Mouse (Mus musculus) left cerebral cortex, adult 2 months (tissue): ENCODE data around the gene Pcbp2. TPM values are rescaled to one million over a fixed set of nuclear protein-coding genes. Genes with fewer than 3 reads are reported as not detected.

Source experiments
- DNase-seq, 2 experiments: peaks; one replicate each; pipeline ENCODE4 v3.0.0; 2021 to 2022; ENCODE audit warnings: low spot score in 2 of 2, mixed read lengths in 1 of 2; ENCODE audit errors: extremely low spot score in 1 of 2
- H3K27ac ChIP-seq: fragments of 200-600 bp; 2 replicates; pipeline ENCODE4 v1.8.1; 2022
- H3K4me3 ChIP-seq: fragments of 200-600 bp; 2 replicates; pipeline ENCODE4 v1.8.1; 2022
- CTCF ChIP-seq: fragments of 200-600 bp; IDR thresholded peaks from 2 replicates; pipeline ENCODE4 v1.8.1; 2022; ENCODE audit warnings: antibody characterized with exemption, mild to moderate bottlenecking, moderate library complexity
- intact Hi-C: fragments of 180-260 bp; cut with DNase I; formaldehyde crosslinking; loops from one replicate; pipeline ENCODE4 v1.15.1; 2025
- total RNA-seq, 2 experiments: library from RNA; stranded (reverse); gene quantifications; 2 replicates each; pipeline ENCODE4 v1.2.3; 2021

Pcbp2 gene
- total RNA-seq, 2 experiments from 2014 or later: 497 to 500 TPM

- DNase-seq: peak; percentile 84 to 86
- peak overlapping the region; percentile 93 for H3K27ac ChIP-seq
- intact Hi-C loops: no loop called here
- TF ChIP-seq CTCF: no peak; the same call in 1 of the 2 replicates
- H3K4me3 ChIP-seq: peak overlapping the region; percentile 75
Observed at GRCm38 (mm10) chr15:102510590-102511284, 40.4 kb downstream of the Pcbp2 start.

- peak; percentile 8 to 12 for DNase-seq
- peak overlapping the region; percentile 93 for H3K27ac ChIP-seq
- intact Hi-C loops: no loop called here
- peak overlapping the region; percentile 75 for H3K4me3 ChIP-seq
- TF ChIP-seq CTCF: no peak
Observed at GRCm38 (mm10) chr15:102511285-102511833, 41.0 kb downstream of the Pcbp2 start.

GRCm38 (mm10) chr15:102512010-102512409 lies 41.7 kb downstream of the Pcbp2 start:
- peak overlapping the region; percentile 93; the same call in 1 of the 2 replicates for H3K27ac ChIP-seq
- no peak overlapping the region for H3K4me3 ChIP-seq
- peak in 1 of 2 experiments; percentile 8 for DNase-seq
- TF ChIP-seq CTCF: no peak
- intact Hi-C loops: no loop called here

GRCm38 (mm10) chr15:102512471-102512870 lies 42.1 kb downstream of the Pcbp2 start:
- Histone ChIP-seq H3K4me3 (no peak overlapping the region), H3K27ac (no peak overlapping the region; the same call in 1 of the 2 replicates)
- intact Hi-C loops: no loop called here
- no peak for TF ChIP-seq CTCF
- no peak for DNase-seq

GRCm38 (mm10) chr15:102513004-102513403 lies 42.7 kb downstream of the Pcbp2 start:
- H3K27ac ChIP-seq: no peak overlapping the region
- intact Hi-C loops: no loop called here
- DNase-seq: peak in 1 of 2 experiments; percentile 3
- H3K4me3 ChIP-seq: no peak overlapping the region
- TF ChIP-seq CTCF: no peak

GRCm38 (mm10) chr15:102515261-102515660 lies 44.9 kb downstream of the Pcbp2 start:
- peak in 1 of 2 experiments; percentile 6 for DNase-seq
- H3K27ac ChIP-seq: no peak overlapping the region
- no peak for TF ChIP-seq CTCF
- H3K4me3 ChIP-seq: peak overlapping the region; percentile 59
- intact Hi-C loops: loop anchor here (5.0 kb wide), 1 partner anchor 108 kb away; the partner anchor contains the start of gene Sp1

- intact Hi-C loops: loop anchor here (5.0 kb wide), 1 partner anchor 108 kb away; the partner anchor contains the start of gene Sp1
- Histone ChIP-seq H3K4me3 (peak overlapping the region; percentile 59), H3K27ac (peak overlapping the region; percentile 91)
- no peak for TF ChIP-seq CTCF
- peak in 1 of 2 experiments; percentile 13 for DNase-seq
Observed at GRCm38 (mm10) chr15:102515791-102516190, 45.5 kb downstream of the Pcbp2 start.

GRCm38 (mm10) chr15:102516293-102516692 lies 46.0 kb downstream of the Pcbp2 start:
- H3K27ac ChIP-seq: peak overlapping the region; percentile 91
- peak overlapping the region; percentile 59 for H3K4me3 ChIP-seq
- no peak; the same call in 1 of the 2 replicates for TF ChIP-seq CTCF
- intact Hi-C loops: loop anchor here (5.0 kb wide), 1 partner anchor 109 kb away; the partner anchor contains the start of gene Sp1
- DNase-seq: no peak

GRCm38 (mm10) chr15:102516728-102517404 lies 46.5 kb downstream of the Pcbp2 start, which contains the start of gene Map3k12:
TSS of gene Map3k12 (minus strand) at chr15:102517064.
- peak within 1 kb of the TSS; percentile 91 for H3K27ac ChIP-seq
- peak within 1 kb of the TSS; percentile 59 for H3K4me3 ChIP-seq
- intact Hi-C loops: loop anchor here (1.0 to 5.0 kb wide), 2 partner anchors 47 to 110 kb away; partner anchors contain the start of genes Pcbp2 and Sp1
- TF ChIP-seq CTCF: no peak
- DNase-seq: peak; percentile 80 to 82

GRCm38 (mm10) chr15:102517631-102517975 lies 47.3 kb downstream of the Pcbp2 start:
- DNase-seq: no peak
- TF ChIP-seq CTCF: no peak
- intact Hi-C loops: loop anchor here (1.0 to 5.0 kb wide), 2 partner anchors 47 to 110 kb away; partner anchors contain the start of genes Pcbp2 and Sp1
- H3K27ac ChIP-seq: peak overlapping the region; percentile 91
- peak overlapping the region; percentile 59 for H3K4me3 ChIP-seq

GRCm38 (mm10) chr15:102517976-102518858 lies 47.9 kb downstream of the Pcbp2 start, which contains the start of gene Tarbp2:
TSS of gene Tarbp2 (plus strand) at chr15:102518192.
- intact Hi-C loops: loop anchor here (1.0 to 5.0 kb wide), 4 partner anchors 28 to 153 kb away; partner anchors contain the start of genes Pcbp2 and Sp1
- peak; percentile 99 to 100 for DNase-seq
- no peak for TF ChIP-seq CTCF
- H3K4me3 ChIP-seq: peak within 1 kb of the TSS; percentile 91
- peak within 1 kb of the TSS; percentile 100 for H3K27ac ChIP-seq
